ENCODE assay signal across 7 mouse cellular contexts in the genomic region with DNA sequence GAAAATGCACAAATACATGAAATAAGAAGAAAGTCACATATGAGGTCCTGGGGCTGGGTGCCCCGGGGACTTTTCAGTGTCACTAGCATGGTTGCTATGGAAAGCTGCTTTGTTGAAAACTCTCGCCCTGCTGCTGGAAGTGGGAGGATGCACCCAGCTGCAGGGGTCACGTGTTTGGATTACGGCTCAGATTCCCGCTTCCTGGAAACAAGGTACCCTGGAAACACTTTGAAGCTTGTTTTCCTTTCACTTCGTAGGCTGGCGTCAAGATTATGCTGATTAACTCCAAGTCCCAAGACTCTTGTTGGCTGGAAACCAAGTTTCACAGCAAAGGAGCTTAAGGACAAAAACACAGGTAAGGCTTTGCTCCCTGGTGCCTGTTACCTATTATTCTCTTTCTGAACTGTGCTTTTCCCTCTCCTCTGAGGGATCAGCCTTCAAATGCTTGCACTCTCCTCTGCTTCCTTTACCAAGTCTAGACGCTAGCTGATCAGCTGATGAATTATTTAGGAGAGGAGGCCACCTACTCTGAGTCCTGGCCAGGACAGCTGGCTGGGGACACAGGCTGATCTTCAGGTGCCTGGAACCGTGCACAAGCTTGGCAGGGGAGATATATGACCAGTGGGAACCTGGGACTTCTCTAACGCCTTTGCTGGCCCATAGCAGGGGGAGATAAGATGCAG. TPM values are rescaled to one million over a fixed set of nuclear protein-coding genes. Genes with fewer than 3 reads are reported as not detected.
DNase-seq lines count a peak whose midpoint lies in the region; ATAC-seq and TF ChIP-seq lines count a peak whose summit lies in the region.

No protein-coding gene starts in this region.

- H3K36me3 ChIP-seq in ES-E14 (ENCODE audit: control insufficient read depth, insufficient read depth, low read length, poor library complexity, severe bottlenecking) = no peaks in the 10 kb centered on the region
- H3K36me3 ChIP-seq in heart, embryonic 11.5 days (ENCODE audit: control insufficient read depth, insufficient read depth, low read length) = no peaks in the 10 kb centered on the region
- no peaks in the 10 kb centered on the region for H3K36me3 ChIP-seq in kidney, embryonic 15.5 days

- peaks cover 0 to 9% of the 10 kb centered on the region in 2 experiments; a peak in 1 of 4 replicates for H3K4me1 ChIP-seq in ES-E14 (ENCODE audit: control insufficient read depth in 2 of 2, insufficient read depth in 2 of 2, low read length in 2 of 2, poor library complexity in 1 of 2)
- H3K4me1 ChIP-seq in heart, embryonic 11.5 days (ENCODE audit: control insufficient read depth, insufficient read depth, low read length) = peaks cover 13% of the 10 kb centered on the region
- peaks cover 15% of the 10 kb centered on the region for H3K4me1 ChIP-seq in kidney, embryonic 15.5 days

- 5% methylated on average over 10 of the region's 10 CpGs for WGBS in heart, embryonic 11.5 days (ENCODE audit: insufficient replicate concordance)
- 2% methylated on average over 10 of the region's 10 CpGs for WGBS in kidney, embryonic 15.5 days

- H3K4me3 ChIP-seq in ES-E14 (ENCODE audit: insufficient read depth in 1 of 2, low read depth in 1 of 2, low read length in 2 of 2, poor library complexity in 1 of 2, severe bottlenecking in 1 of 2) = no peak overlapping the region
- peak overlapping the region; percentile 23; the same call in 1 of the 2 replicates for H3K4me3 ChIP-seq in heart, embryonic 11.5 days (ENCODE audit: low read depth, low read length)
- peak overlapping the region; percentile 17 for H3K4me3 ChIP-seq in kidney, embryonic 15.5 days (replicated peaks)

- H3K4me2 ChIP-seq in heart, embryonic 11.5 days = peak overlapping the region; percentile 54
- peak overlapping the region; percentile 44 for H3K4me2 ChIP-seq in kidney, embryonic 15.5 days

- no peak for ATAC-seq in heart, embryonic 11.5 days (replicated peaks; ENCODE audit: insufficient number of reproducible peaks, low FRiP score, low TSS enrichment)
- ATAC-seq in kidney, embryonic 15.5 days (replicated peaks; ENCODE audit: low FRiP score) = peak; percentile 62
- ATAC-seq in megakaryocyte-erythroid progenitor cell, adult 5-6 weeks (replicated peaks; ENCODE audit: low FRiP score, low TSS enrichment, poor library complexity, severe bottlenecking) = no peak
- no peak for ATAC-seq in megakaryocyte progenitor cell, adult 5-6 weeks (replicated peaks; ENCODE audit: poor library complexity)

- no peaks in the 10 kb centered on the region for H3K27me3 ChIP-seq in heart, embryonic 11.5 days (ENCODE audit: control insufficient read depth, insufficient read depth, low read length)
- H3K27me3 ChIP-seq in kidney, embryonic 15.5 days = peaks cover 27% of the 10 kb centered on the region

- peak overlapping the region; percentile 94; the same call in 1 of the 2 replicates for H3K27ac ChIP-seq in ES-E14 (ENCODE audit: insufficient read depth, low read depth, low read length, poor library complexity, severe bottlenecking)
- 0 out of 2 replicates have a peak overlapping the region, but pooled peaks have one; percentile 22 for H3K27ac ChIP-seq in heart, embryonic 11.5 days (ENCODE audit: low read depth, low read length)
- H3K27ac ChIP-seq in kidney, embryonic 15.5 days = no peak overlapping the region

- peak; percentile 33 for DNase-seq in ES-E14 (ENCODE audit: low read depth, low spot score)
- DNase-seq in adrenal gland, postnatal 36 days = peak; percentile 26 to 44
- peak; percentile 41 to 50 for DNase-seq in lung, postnatal 4 days

- in situ Hi-C loops in ES-E14 (cut with MboI; ENCODE audit: low sequenced_read_pairs in 2 of 2, unreplicated experiment in 2 of 2) = no loop called here

- peak overlapping the region; percentile 63 for H3K9ac ChIP-seq in ES-E14 (ENCODE audit: insufficient read depth, low read depth, low read length, poor library complexity, severe bottlenecking)
- 0 out of 2 replicates have a peak overlapping the region, but pooled peaks have one; percentile 22 for H3K9ac ChIP-seq in heart, embryonic 11.5 days (ENCODE audit: low read depth, low read length)
- no peak overlapping the region for H3K9ac ChIP-seq in kidney, embryonic 15.5 days

- no peaks in the 10 kb centered on the region for H3K9me3 ChIP-seq in ES-E14 (ENCODE audit: control insufficient read depth, insufficient read depth, low read depth, low read length)
- no peaks in the 10 kb centered on the region for H3K9me3 ChIP-seq in heart, embryonic 11.5 days (replicated peaks; ENCODE audit: control insufficient read depth, low read length)
- no peaks in the 10 kb centered on the region for H3K9me3 ChIP-seq in kidney, embryonic 15.5 days (replicated peaks)

TF ChIP-seq in ES-E14, 5 proteins besides CTCF, POLR2A, EP300 and RAD21:
- no peak for TF ChIP-seq CHD2 (IDR thresholded peaks at IDR 0.05; ENCODE audit: low read depth, low read length)
- TF ChIP-seq MAFK (IDR thresholded peaks at IDR 0.05; ENCODE audit: insufficient read depth, low read depth, low read length) = no peak
- no peak for TF ChIP-seq ZNF384 (IDR thresholded peaks at IDR 0.05; ENCODE audit: low read depth, low read length)
- no peak for TF ChIP-seq HCFC1 (IDR thresholded peaks at IDR 0.05; ENCODE audit: borderline replicate concordance, insufficient read depth, low read length)
- no peak for TF ChIP-seq ZC3H11A (IDR thresholded peaks at IDR 0.05; ENCODE audit: borderline replicate concordance, low read depth, low read length)

RNA-seq across cellular contexts. Expression of a gene that starts 3.9 kb away (rescaled TPM):
- total RNA-seq in ES-E14 (2012; rRNA removed) = not detected in 2 replicates
- total RNA-seq in adrenal gland, postnatal 36 days (2021) = under 1 TPM; 0.50 to 0.79 TPM
- polyA plus RNA-seq in heart, embryonic 11.5 days (2014; fragmentation: Nextera tagmentation; extraction: Ambion mirVana) = 0.39 and 0.45 TPM in 2 replicates
- polyA plus RNA-seq in kidney, embryonic 15.5 days (2015; fragmentation: Nextera tagmentation; extraction: Ambion mirVana) = 0.42 and 0.60 TPM in 2 replicates
- total RNA-seq in megakaryocyte-erythroid progenitor cell, adult 5-6 weeks (2014; fragmentation: Nextera tagmentation) = not detected in 2 replicates
- total RNA-seq in megakaryocyte-erythroid progenitor cell, adult 5-6 weeks (2017) = not detected in 2 replicates
- not detected in 2 replicates for total RNA-seq in megakaryocyte progenitor cell, adult 5-6 weeks (2015)
- total RNA-seq in megakaryocyte progenitor cell, adult 5-6 weeks (2017) = 0.21 TPM in 1 of 2 replicates, not detected in the other

Comparison
In these comparisons a context has a peak if more than half of its experiments do, and no peak if none do; other contexts are left out.
1. H3K4me3 ChIP-seq: peak in heart, embryonic 11.5 days (single experiment) and kidney, embryonic 15.5 days (single experiment); none in ES-E14 (0 of 2).
2. Peak in every context shown above with its lines, with median percentiles within 50 percentile points of each other: DNase-seq.